Comparison of ENCODE assay signal across 18 mouse cellular contexts in the genomic region with DNA sequence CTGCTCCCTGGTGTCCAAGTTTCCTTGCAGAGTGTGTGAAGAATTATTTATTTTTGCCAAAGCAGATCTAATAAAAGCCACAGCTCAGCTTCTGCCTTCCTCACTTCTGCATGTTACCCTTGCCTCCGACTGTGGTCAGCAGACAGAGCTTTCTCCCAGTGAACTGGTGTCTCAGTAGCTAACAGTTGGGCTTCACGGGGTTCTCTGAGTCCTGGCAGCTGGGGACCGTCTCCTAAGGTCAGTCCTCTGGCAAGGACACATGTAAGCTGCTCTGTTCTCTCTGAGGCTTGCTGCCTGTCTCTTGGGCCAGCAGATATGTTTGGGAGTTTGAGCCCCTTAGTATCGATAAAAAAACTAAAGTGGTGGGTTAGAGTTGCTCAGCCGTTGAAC. TPM values are rescaled to one million over a fixed set of nuclear protein-coding genes. Genes with fewer than 3 reads are reported as not detected.
DNase-seq lines count a peak whose midpoint lies in the region; TF ChIP-seq lines count a peak whose summit lies in the region.
"Had no signal": no experiment of that assay in that cellular context is flagged by ENCODE, and none has a peak within 500 bp of the region (broad histone marks: within the 10 kb centered on the region; RNA-seq: fewer than 3 reads in every experiment).

No protein-coding gene starts in this region.

- no peak for TF ChIP-seq CTCF in layer of hippocampus, adult 2 months (conservative IDR thresholded peaks at IDR 0.05)
- no peak for TF ChIP-seq CTCF in bone marrow macrophage, adult 2 months (IDR thresholded peaks at IDR 0.05; ENCODE audit: low read depth, low read length)

- intact Hi-C loops in gastrocnemius, postnatal 14 days (cut with DNase I; ENCODE audit: low total_unique reads), result no loop called here

- peaks cover 60% of the 10 kb centered on the region for H3K4me1 ChIP-seq in bone marrow macrophage, adult 2 months (ENCODE audit: control insufficient read depth, insufficient read depth, low read length)

- H3K27ac ChIP-seq in layer of hippocampus, adult 2 months, result peak overlapping the region; percentile 53
- peak overlapping the region; percentile 79 for H3K27ac ChIP-seq in bone marrow macrophage, adult 2 months (ENCODE audit: insufficient read depth, low read depth, low read length)
- H3K27ac ChIP-seq: embryonic facial prominence, embryonic 12.5 days; hindbrain, embryonic 10.5 days; kidney, embryonic 15.5 days; limb, embryonic 13.5 days; neural tube, embryonic 15.5 days had no signal

- peak; percentile 12 for DNase-seq in adrenal gland, postnatal 10 days
- no peak for DNase-seq in adrenal gland, postnatal 36 days
- DNase-seq in gastrocnemius, postnatal 14 days, result peak; percentile 26
- DNase-seq in gastrocnemius, postnatal 10 days, result no peak
- DNase-seq in layer of hippocampus, adult 2 months (ENCODE audit: low spot score in 2 of 2), result no peak
- no peak for DNase-seq in layer of hippocampus, postnatal 10 days (ENCODE audit: low spot score in 2 of 2)
- no peak for DNase-seq in ovary, postnatal 36 days (ENCODE audit: low spot score)
- DNase-seq: midbrain, embryonic 14.5 days; retina, postnatal 1 day; thymus, adult 2 months had no signal

- no peak for TF ChIP-seq POLR2A in bone marrow macrophage, adult 2 months (IDR thresholded peaks at IDR 0.05; ENCODE audit: borderline replicate concordance, low read depth, low read length)

- no peak overlapping the region for H3K4me3 ChIP-seq in layer of hippocampus, adult 2 months
- no peak overlapping the region for H3K4me3 ChIP-seq in bone marrow macrophage, adult 2 months (ENCODE audit: insufficient read depth, low read length)
- H3K4me3 ChIP-seq: embryonic facial prominence, embryonic 12.5 days; hindbrain, embryonic 10.5 days; limb, embryonic 13.5 days; liver, embryonic 15.5 days; myocyte; neural tube, embryonic 15.5 days had no signal

RNA-seq across cellular contexts. Expression of gene Cracr2b, which starts 0.9 kb away (rescaled TPM):
- total RNA-seq in adrenal gland, postnatal 10 days (2021), result 10 to 100 TPM; 16.8 to 19.6 TPM
- 10 to 100 TPM in 1 of 2 experiments, 1 to 10 TPM in 1; 9.5 to 13.1 TPM for total RNA-seq in adrenal gland, postnatal 36 days (2021)
- 10 to 100 TPM in 1 of 2 experiments, 1 to 10 TPM in 1; 6.5 to 14.3 TPM for total RNA-seq in gastrocnemius, postnatal 14 days (2021)
- total RNA-seq in gastrocnemius, postnatal 10 days (2021), result 1 to 10 TPM; 8.6 to 9.9 TPM
- 1 to 10 TPM; 4.1 to 6.7 TPM for total RNA-seq in layer of hippocampus, adult 2 months (2021)
- 1 to 10 TPM; 4.6 to 7.2 TPM for total RNA-seq in layer of hippocampus, postnatal 10 days (2021)
- polyA plus RNA-seq in bone marrow macrophage, adult 2 months (2012; ENCODE audit: insufficient read depth, insufficient read length, missing spikeins), result 66.8 and 69.6 TPM in 2 replicates

RNA-seq across cellular contexts. Expression of gene Pnpla2, which starts 5.0 kb away (rescaled TPM):
- total RNA-seq in adrenal gland, postnatal 10 days (2021), result 1,000 to 10,000 TPM; 1,181 to 1,292 TPM
- 100 to 1,000 TPM; 875 to 879 TPM for total RNA-seq in adrenal gland, postnatal 36 days (2021)
- 100 to 1,000 TPM; 188 to 332 TPM for total RNA-seq in gastrocnemius, postnatal 14 days (2021)
- total RNA-seq in gastrocnemius, postnatal 10 days (2021), result 100 to 1,000 TPM; 119 to 151 TPM
- total RNA-seq in layer of hippocampus, adult 2 months (2021), result 10 to 100 TPM; 25.1 to 28.3 TPM
- total RNA-seq in layer of hippocampus, postnatal 10 days (2021), result 10 to 100 TPM; 18.7 to 23.4 TPM
- polyA plus RNA-seq in bone marrow macrophage, adult 2 months (2012; ENCODE audit: insufficient read depth, insufficient read length, missing spikeins), result 92.9 and 94.0 TPM in 2 replicates

RNA-seq across cellular contexts. Expression of gene Cd151, which starts 7.2 kb away (rescaled TPM):
- total RNA-seq in adrenal gland, postnatal 10 days (2021), result 100 to 1,000 TPM; 184 to 198 TPM
- total RNA-seq in adrenal gland, postnatal 36 days (2021), result 100 to 1,000 TPM; 331 to 418 TPM
- 10 to 100 TPM; 79.8 to 82.0 TPM for total RNA-seq in gastrocnemius, postnatal 14 days (2021)
- 10 to 100 TPM; 77.7 to 88.5 TPM for total RNA-seq in gastrocnemius, postnatal 10 days (2021)
- total RNA-seq in layer of hippocampus, adult 2 months (2021), result 10 to 100 TPM; 23.4 to 25.1 TPM
- total RNA-seq in layer of hippocampus, postnatal 10 days (2021), result 10 to 100 TPM; 38.7 to 39.9 TPM
- polyA plus RNA-seq in bone marrow macrophage, adult 2 months (2012; ENCODE audit: insufficient read depth, insufficient read length, missing spikeins), result 49.5 and 57.9 TPM in 2 replicates

RNA-seq across cellular contexts. Expression of gene Rplp2, which starts 12.8 kb away (rescaled TPM):
- 1,000 to 10,000 TPM; 1,282 to 1,421 TPM for total RNA-seq in adrenal gland, postnatal 10 days (2021)
- 1,000 to 10,000 TPM; 1,094 to 1,114 TPM for total RNA-seq in adrenal gland, postnatal 36 days (2021)
- total RNA-seq in gastrocnemius, postnatal 14 days (2021), result 100 to 1,000 TPM; 730 to 819 TPM
- 1,000 to 10,000 TPM in 1 of 2 experiments, 100 to 1,000 TPM in 1; 886 to 1,008 TPM for total RNA-seq in gastrocnemius, postnatal 10 days (2021)
- 100 to 1,000 TPM; 548 to 575 TPM for total RNA-seq in layer of hippocampus, adult 2 months (2021)
- 100 to 1,000 TPM; 648 to 721 TPM for total RNA-seq in layer of hippocampus, postnatal 10 days (2021)
- 2,115 and 2,403 TPM in 2 replicates for polyA plus RNA-seq in bone marrow macrophage, adult 2 months (2012; ENCODE audit: insufficient read depth, insufficient read length, missing spikeins)

RNA-seq across cellular contexts. Expression of gene Polr2l, which starts 14.9 kb away (rescaled TPM):
- total RNA-seq in adrenal gland, postnatal 10 days (2021), result 10 to 100 TPM; 58.3 to 59.7 TPM
- 100 to 1,000 TPM in 1 of 2 experiments, 10 to 100 TPM in 1; 99.8 to 134 TPM for total RNA-seq in adrenal gland, postnatal 36 days (2021)
- 10 to 100 TPM; 47.7 to 49.8 TPM for total RNA-seq in gastrocnemius, postnatal 14 days (2021)
- 10 to 100 TPM; 43.4 to 49.0 TPM for total RNA-seq in gastrocnemius, postnatal 10 days (2021)
- 10 to 100 TPM; 38.7 TPM for total RNA-seq in layer of hippocampus, adult 2 months (2021)
- total RNA-seq in layer of hippocampus, postnatal 10 days (2021), result 10 to 100 TPM; 43.0 to 50.5 TPM
- 4.8 and 5.0 TPM in 2 replicates for polyA plus RNA-seq in bone marrow macrophage, adult 2 months (2012; ENCODE audit: insufficient read depth, insufficient read length, missing spikeins)

Comparison
In these comparisons a context has a peak if more than half of its experiments do, and no peak if none do; other contexts are left out.
1. DNase-seq: peak in adrenal gland, postnatal 10 days (single experiment) and gastrocnemius, postnatal 14 days (single experiment); none in adrenal gland, postnatal 36 days (0 of 2), gastrocnemius, postnatal 10 days (single experiment), layer of hippocampus, adult 2 months (0 of 2), layer of hippocampus, postnatal 10 days (0 of 2) and ovary, postnatal 36 days (single experiment).
2. RNA of gene Pnpla2, which starts 5.0 kb away (total RNA-seq): 1,181 to 1,292 TPM in adrenal gland, postnatal 10 days, 875 to 879 TPM in adrenal gland, postnatal 36 days, 188 to 332 TPM in gastrocnemius, postnatal 14 days and 119 to 151 TPM in gastrocnemius, postnatal 10 days; 25.1 to 28.3 TPM in layer of hippocampus, adult 2 months and 18.7 to 23.4 TPM in layer of hippocampus, postnatal 10 days; every median in the first group is over 4 times any median in the second.